Mouse (Mus musculus): ENCODE measurements around the gene Ckap2. TPM values are rescaled to one million over a fixed set of nuclear protein-coding genes. Genes with fewer than 3 reads are reported as not detected.
"Not testable (repeated sequence)": the region's sequence is repeated elsewhere in the genome, so short reads cannot be mapped to it uniquely, and the experiment has no call there.

Ckap2 gene
- polyA plus RNA-seq, 1 experiment from 2014 or later: 36.5 TPM

DNA sequence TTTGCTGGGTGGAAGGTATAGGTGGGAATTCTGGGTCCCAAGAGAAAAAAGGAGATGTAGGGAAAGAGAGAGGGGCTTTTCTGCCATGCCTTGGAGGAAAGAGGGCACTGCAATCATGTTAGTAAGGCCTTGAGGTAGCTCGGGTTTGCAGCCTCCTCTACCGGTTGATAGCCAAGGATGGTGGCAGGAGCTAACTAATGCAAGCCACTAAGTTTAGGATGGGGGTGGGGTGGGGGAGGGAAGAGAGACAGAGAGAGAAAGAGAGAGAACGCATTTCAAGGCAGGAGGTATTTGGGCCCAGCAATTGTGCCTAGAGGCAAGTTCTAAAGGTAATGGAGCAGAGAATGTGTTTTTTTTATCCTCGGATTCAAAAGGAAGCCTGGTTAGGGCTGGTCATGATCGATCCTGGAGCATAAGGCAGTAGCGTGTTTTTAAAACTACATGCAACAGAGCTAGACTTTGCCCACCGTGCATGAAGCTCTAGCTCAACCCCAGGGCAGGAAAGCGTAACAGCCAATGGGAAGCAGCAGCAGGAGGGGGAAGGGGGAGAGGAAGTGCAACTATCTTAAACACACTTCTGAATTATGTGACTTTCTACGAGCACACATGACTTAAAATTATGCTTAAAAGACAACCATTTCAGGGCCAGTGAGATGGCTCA, 37.8 kb downstream of the Ckap2 start:
- 79% methylated on average over 9 of the region's 9 CpGs for WGBS
- H3K27ac ChIP-seq (replicated peaks in 1 of 2; ENCODE audit: control insufficient read depth in 1 of 2, insufficient read depth in 1 of 2, low read depth in 2 of 2, low read length in 2 of 2): no peak overlapping the region
- no peaks in the 10 kb centered on the region for H3K9me3 ChIP-seq (ENCODE audit: control insufficient read depth, low read length)
- H3K9ac ChIP-seq (ENCODE audit: low read length): no peak overlapping the region
- no peak for ATAC-seq (ENCODE audit: insufficient number of reproducible peaks, insufficient read depth, low FRiP score, low read depth)
- H3K4me1 ChIP-seq (ENCODE audit: control insufficient read depth in 2 of 2, insufficient read depth in 2 of 2, low read length in 2 of 2): peaks cover 0 to 6% of the 10 kb centered on the region in 2 experiments; a peak in 1 of 4 replicates
- peaks cover 14% of the 10 kb centered on the region for H3K36me3 ChIP-seq (ENCODE audit: control insufficient read depth, insufficient read depth, low read length)
- no peaks in the 10 kb centered on the region for H3K27me3 ChIP-seq (ENCODE audit: control insufficient read depth, insufficient read depth, low read length)
- H3K4me2 ChIP-seq (ENCODE audit: low read length): no peak overlapping the region
- H3K4me3 ChIP-seq (ENCODE audit: control insufficient read depth in 1 of 2, insufficient read depth in 1 of 2, low read depth in 1 of 2, low read length in 2 of 2): no peak overlapping the region

- H3K9me3 ChIP-seq (ENCODE audit: control insufficient read depth, low read length): no peaks in the 10 kb centered on the region
- no peak overlapping the region for H3K27ac ChIP-seq (replicated peaks in 1 of 2; ENCODE audit: control insufficient read depth in 1 of 2, insufficient read depth in 1 of 2, low read depth in 2 of 2, low read length in 2 of 2)
- H3K27me3 ChIP-seq (ENCODE audit: control insufficient read depth, insufficient read depth, low read length): no peaks in the 10 kb centered on the region
- WGBS: 79% methylated on average over 6 of the region's 6 CpGs
- H3K4me1 ChIP-seq (ENCODE audit: control insufficient read depth in 2 of 2, insufficient read depth in 2 of 2, low read length in 2 of 2): peaks cover 0 to 6% of the 10 kb centered on the region in 2 experiments; a peak in 1 of 4 replicates
- H3K4me2 ChIP-seq (ENCODE audit: low read length): no peak overlapping the region
- no peak for ATAC-seq (ENCODE audit: insufficient number of reproducible peaks, insufficient read depth, low FRiP score, low read depth)
- H3K4me3 ChIP-seq (ENCODE audit: control insufficient read depth in 1 of 2, insufficient read depth in 1 of 2, low read depth in 1 of 2, low read length in 2 of 2): no peak overlapping the region
- H3K9ac ChIP-seq (ENCODE audit: low read length): no peak overlapping the region
- H3K36me3 ChIP-seq (ENCODE audit: control insufficient read depth, insufficient read depth, low read length): peaks cover 21% of the 10 kb centered on the region
These were observed 39.8 kb downstream of the Ckap2 start for GRCm38 (mm10) chr8:22145831-22146230.

GRCm38 (mm10) chr8:22143764-22144491, 41.7 kb downstream of the Ckap2 start:
- ATAC-seq (ENCODE audit: insufficient number of reproducible peaks, insufficient read depth, low FRiP score, low read depth): no peak
- Histone ChIP-seq H3K4me1 (ENCODE audit: control insufficient read depth in 2 of 2, insufficient read depth in 2 of 2, low read length in 2 of 2) (peaks cover 0 to 3% of the 10 kb centered on the region in 2 experiments; a peak in 1 of 4 replicates), H3K4me2 (ENCODE audit: low read length) (no peak overlapping the region), H3K9me3 (ENCODE audit: control insufficient read depth, low read length) (no peaks in the 10 kb centered on the region), H3K4me3 (ENCODE audit: control insufficient read depth in 1 of 2, insufficient read depth in 1 of 2, low read depth in 1 of 2, low read length in 2 of 2) (no peak overlapping the region), H3K36me3 (ENCODE audit: control insufficient read depth, insufficient read depth, low read length) (peaks cover 19% of the 10 kb centered on the region), H3K9ac (ENCODE audit: low read length) (no peak overlapping the region), H3K27me3 (ENCODE audit: control insufficient read depth, insufficient read depth, low read length) (no peaks in the 10 kb centered on the region), H3K27ac (replicated peaks in 1 of 2; ENCODE audit: control insufficient read depth in 1 of 2, insufficient read depth in 1 of 2, low read depth in 2 of 2, low read length in 2 of 2) (peak overlapping the region; percentile 37 to 49; a peak in 3 of 4 replicates)
- WGBS: 23% methylated on average over 1 of the region's 1 CpGs

DNA sequence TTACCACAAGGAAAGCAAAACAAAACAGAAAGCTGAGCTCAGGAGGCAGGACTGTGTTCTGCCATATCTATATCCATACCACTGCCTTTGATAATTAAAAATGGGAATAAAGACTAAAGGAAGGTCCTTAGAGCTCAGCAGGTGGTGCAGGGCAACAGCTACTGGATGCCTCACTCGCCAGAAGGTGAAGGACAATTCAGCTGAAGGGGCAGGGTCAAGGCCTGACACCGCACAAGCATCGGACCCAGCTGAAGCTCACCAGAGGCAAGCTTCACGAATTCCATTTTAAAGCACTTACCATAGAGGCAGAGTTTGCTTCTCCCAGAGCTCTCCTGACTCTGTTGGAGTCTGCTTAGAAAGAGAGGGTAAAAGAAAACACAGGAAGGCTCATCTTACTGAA, 43.0 kb downstream of the Ckap2 start:
- no peak overlapping the region for H3K4me3 ChIP-seq (ENCODE audit: control insufficient read depth in 1 of 2, insufficient read depth in 1 of 2, low read depth in 1 of 2, low read length in 2 of 2)
- no peak for ATAC-seq (ENCODE audit: insufficient number of reproducible peaks, insufficient read depth, low FRiP score, low read depth)
- peaks cover 0 to 3% of the 10 kb centered on the region in 2 experiments; a peak in 1 of 4 replicates for H3K4me1 ChIP-seq (ENCODE audit: control insufficient read depth in 2 of 2, insufficient read depth in 2 of 2, low read length in 2 of 2)
- WGBS: 75% methylated on average over 4 of the region's 4 CpGs
- H3K9ac ChIP-seq (ENCODE audit: low read length): no peak overlapping the region
- no peaks in the 10 kb centered on the region for H3K9me3 ChIP-seq (ENCODE audit: control insufficient read depth, low read length)
- H3K27me3 ChIP-seq (ENCODE audit: control insufficient read depth, insufficient read depth, low read length): no peaks in the 10 kb centered on the region
- no peak overlapping the region for H3K27ac ChIP-seq (replicated peaks in 1 of 2; ENCODE audit: control insufficient read depth in 1 of 2, insufficient read depth in 1 of 2, low read depth in 2 of 2, low read length in 2 of 2)
- H3K36me3 ChIP-seq (ENCODE audit: control insufficient read depth, insufficient read depth, low read length): peaks cover 16% of the 10 kb centered on the region; the same call in 1 of the 2 replicates
- no peak overlapping the region for H3K4me2 ChIP-seq (ENCODE audit: low read length)

DNA sequence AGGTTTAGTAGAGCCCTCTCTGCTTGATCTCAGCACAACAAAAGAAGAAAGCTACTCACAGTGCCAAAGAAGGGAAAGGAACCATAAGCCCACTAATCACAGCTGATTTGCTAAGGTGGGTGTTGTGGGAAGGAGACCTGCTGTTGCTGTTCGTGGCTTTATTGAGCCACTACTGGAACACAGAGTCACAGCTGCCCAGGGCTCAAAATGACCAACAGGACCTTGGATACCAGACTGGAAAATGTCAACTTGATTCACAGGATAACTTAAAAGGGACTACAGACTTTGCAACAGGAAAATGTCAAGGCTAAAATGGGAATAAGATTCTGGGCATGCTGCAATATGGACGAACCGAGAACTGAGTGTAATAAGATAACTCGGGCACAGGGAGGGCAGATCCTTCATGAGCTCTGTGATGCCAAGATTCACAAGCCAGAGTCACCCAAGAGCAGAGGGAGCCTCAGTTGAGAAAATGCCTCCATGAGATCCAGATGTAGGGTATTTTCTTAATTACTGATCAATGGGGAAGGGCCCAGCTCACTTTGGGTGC, 43.7 kb downstream of the Ckap2 start:
- peaks cover 0 to 3% of the 10 kb centered on the region in 2 experiments; a peak in 1 of 4 replicates for H3K4me1 ChIP-seq (ENCODE audit: control insufficient read depth in 2 of 2, insufficient read depth in 2 of 2, low read length in 2 of 2)
- peaks cover 16% of the 10 kb centered on the region; the same call in 1 of the 2 replicates for H3K36me3 ChIP-seq (ENCODE audit: control insufficient read depth, insufficient read depth, low read length)
- H3K4me3 ChIP-seq (ENCODE audit: control insufficient read depth in 1 of 2, insufficient read depth in 1 of 2, low read depth in 1 of 2, low read length in 2 of 2): no peak overlapping the region
- 72% methylated on average over 4 of the region's 4 CpGs for WGBS
- no peak overlapping the region for H3K27ac ChIP-seq (replicated peaks in 1 of 2; ENCODE audit: control insufficient read depth in 1 of 2, insufficient read depth in 1 of 2, low read depth in 2 of 2, low read length in 2 of 2)
- no peak for ATAC-seq (ENCODE audit: insufficient number of reproducible peaks, insufficient read depth, low FRiP score, low read depth)
- H3K9ac ChIP-seq (ENCODE audit: low read length): no peak overlapping the region
- H3K9me3 ChIP-seq (ENCODE audit: control insufficient read depth, low read length): no peaks in the 10 kb centered on the region
- H3K27me3 ChIP-seq (ENCODE audit: control insufficient read depth, insufficient read depth, low read length): no peaks in the 10 kb centered on the region
- H3K4me2 ChIP-seq (ENCODE audit: low read length): no peak overlapping the region

DNA sequence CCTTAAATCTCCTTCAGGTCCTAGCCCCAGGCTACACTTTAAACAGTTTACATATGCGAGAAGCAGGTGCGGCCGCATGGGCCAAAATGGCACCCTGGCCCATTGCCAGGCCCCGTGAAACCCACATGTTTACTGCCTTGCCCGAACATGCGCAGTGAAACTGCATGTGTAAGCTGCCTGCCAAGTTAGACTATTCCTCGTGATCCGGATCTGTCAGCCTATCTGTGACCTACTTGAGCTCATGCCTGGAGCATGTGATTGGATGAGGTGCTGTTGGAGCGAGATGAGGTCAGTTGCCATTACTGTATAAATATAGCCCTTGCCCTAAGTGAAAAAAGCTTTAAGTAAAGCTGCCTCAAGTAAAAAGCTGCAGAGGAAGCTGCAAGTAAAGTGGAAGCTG, 49.2 kb downstream of the Ckap2 start:
- H3K36me3 ChIP-seq (ENCODE audit: control insufficient read depth, insufficient read depth, low read length): peaks cover 17% of the 10 kb centered on the region; the same call in 1 of the 2 replicates
- ATAC-seq (ENCODE audit: insufficient number of reproducible peaks, insufficient read depth, low FRiP score, low read depth); H3K4me1 ChIP-seq (ENCODE audit: control insufficient read depth in 2 of 2, insufficient read depth in 2 of 2, low read length in 2 of 2); H3K9me3 ChIP-seq (ENCODE audit: control insufficient read depth, low read length); H3K27me3 ChIP-seq (ENCODE audit: control insufficient read depth, insufficient read depth, low read length); H3K4me3 ChIP-seq (ENCODE audit: control insufficient read depth in 1 of 2, insufficient read depth in 1 of 2, low read depth in 1 of 2, low read length in 2 of 2); H3K9ac ChIP-seq (ENCODE audit: low read length); H3K4me2 ChIP-seq (ENCODE audit: low read length): not testable (repeated sequence)
- peak overlapping the region; percentile 41 to 44; a peak in 1 of 4 replicates for H3K27ac ChIP-seq (replicated peaks in 1 of 2; ENCODE audit: control insufficient read depth in 1 of 2, insufficient read depth in 1 of 2, low read depth in 2 of 2, low read length in 2 of 2)
- 75% methylated on average over 9 of the region's 9 CpGs for WGBS

DNA sequence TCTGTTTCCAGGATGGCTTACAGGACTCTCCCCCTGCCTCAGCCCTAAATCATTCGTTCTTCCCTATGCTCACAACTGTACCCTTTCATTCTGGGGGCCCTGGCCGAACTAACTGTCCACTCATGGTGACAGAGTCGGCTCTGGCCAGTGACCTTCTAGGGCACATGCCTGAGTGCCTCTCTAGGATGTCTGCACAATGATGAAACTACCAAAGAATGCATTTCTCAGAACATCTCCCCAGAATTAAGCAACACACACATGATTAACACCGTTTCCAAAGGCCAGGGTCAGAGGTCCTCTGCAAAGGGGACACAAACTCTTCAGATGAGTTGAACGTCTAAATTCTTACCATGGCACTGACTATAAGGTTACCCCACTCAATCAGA, 50.9 kb downstream of the Ckap2 start:
- Histone ChIP-seq H3K4me3 (ENCODE audit: control insufficient read depth in 1 of 2, insufficient read depth in 1 of 2, low read depth in 1 of 2, low read length in 2 of 2) (no peak overlapping the region), H3K9me3 (ENCODE audit: control insufficient read depth, low read length) (no peaks in the 10 kb centered on the region), H3K27ac (replicated peaks in 1 of 2; ENCODE audit: control insufficient read depth in 1 of 2, insufficient read depth in 1 of 2, low read depth in 2 of 2, low read length in 2 of 2) (no peak overlapping the region), H3K9ac (ENCODE audit: low read length) (no peak overlapping the region), H3K4me2 (ENCODE audit: low read length) (no peak overlapping the region), H3K36me3 (ENCODE audit: control insufficient read depth, insufficient read depth, low read length) (peaks cover 24% of the 10 kb centered on the region), H3K4me1 (ENCODE audit: control insufficient read depth in 2 of 2, insufficient read depth in 2 of 2, low read length in 2 of 2) (no peaks in the 10 kb centered on the region), H3K27me3 (ENCODE audit: control insufficient read depth, insufficient read depth, low read length) (no peaks in the 10 kb centered on the region)
- 86% methylated on average over 5 of the region's 5 CpGs for WGBS
- ATAC-seq (ENCODE audit: insufficient number of reproducible peaks, insufficient read depth, low FRiP score, low read depth): no peak

All from heart, embryonic 14.5 days (tissue).